Mouse (Mus musculus): ENCODE results near the gene Fbrsl1.

DNA sequence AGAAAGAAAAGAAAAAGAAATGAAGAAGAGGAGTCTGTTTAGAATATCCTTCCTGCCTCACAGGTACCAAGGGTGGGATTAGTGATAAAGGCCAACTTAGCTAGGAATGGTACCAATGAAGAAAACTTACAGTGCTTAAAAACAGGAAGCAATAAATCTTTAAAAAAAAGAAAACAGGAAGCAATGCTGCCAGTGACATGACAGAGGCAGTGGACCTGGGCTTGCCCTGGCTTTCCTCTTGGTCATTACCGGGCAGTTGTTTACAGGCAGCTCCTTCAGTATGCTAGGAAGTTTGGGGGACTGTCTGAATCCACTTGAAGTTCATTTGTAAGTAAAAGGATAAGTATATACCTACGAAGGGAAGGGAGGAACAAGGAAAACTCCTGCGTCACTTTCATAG, 117.8 kb downstream of the Fbrsl1 start:
- TF ChIP-seq CTCF (IDR thresholded peaks at IDR 0.05) (no peak), POLR2A (IDR thresholded peaks at IDR 0.05; ENCODE audit: insufficient read depth, low read depth, low read length) (no peak), EP300 (IDR thresholded peaks at IDR 0.05; ENCODE audit: insufficient read depth, low read depth, low read length) (no peak)

Data from heart, adult 2 months (tissue).